In genomic region chr3:96541328-96542078, GRCm38 (mm10) we compare ENCODE assay signal across 11 mouse cellular contexts. TPM values are rescaled to one million over a fixed set of nuclear protein-coding genes. Genes with fewer than 3 reads are reported as not detected.
DNase-seq lines count a peak whose midpoint lies in the region; ATAC-seq and TF ChIP-seq lines count a peak whose summit lies in the region.
"Had no signal": no experiment of that assay in that cellular context is flagged by ENCODE, and none has a peak within 500 bp of the region (broad histone marks: within the 10 kb centered on the region; RNA-seq: fewer than 3 reads in every experiment).

No protein-coding gene starts in this region.

- intact Hi-C loops in left cerebral cortex, postnatal 4 days (cut with DNase I): loop anchor here (10.0 kb wide), 1 partner anchor 93 kb away; the partner anchor contains the start of genes Gm42957 and Pex11b

- H3K4me1 ChIP-seq in lung, postnatal 0 days (ENCODE audit: insufficient read depth, low read depth, low read length): no peaks in the 10 kb centered on the region
- 0 out of 2 replicates have a peak, but pooled peaks cover 4% of the 10 kb centered on the region for H3K4me1 ChIP-seq in hindbrain, embryonic 10.5 days (replicated peaks)

- no peak overlapping the region for H3K4me3 ChIP-seq in lung, postnatal 0 days (ENCODE audit: low read depth, low read length)
- no peak overlapping the region for H3K4me3 ChIP-seq in hindbrain, embryonic 10.5 days

- no peak for TF ChIP-seq EP300 in lung, postnatal 0 days (IDR thresholded peaks at IDR 0.05)

- TF ChIP-seq CTCF in lung, postnatal 0 days (IDR thresholded peaks at IDR 0.05): peak; percentile 57

- no peaks in the 10 kb centered on the region for H3K36me3 ChIP-seq in lung, postnatal 0 days (ENCODE audit: insufficient read depth, low read length)
- H3K36me3 ChIP-seq in hindbrain, embryonic 10.5 days: no peaks in the 10 kb centered on the region

- H3K9me3 ChIP-seq in lung, postnatal 0 days (ENCODE audit: low read length): no peaks in the 10 kb centered on the region
- no peaks in the 10 kb centered on the region for H3K9me3 ChIP-seq in hindbrain, embryonic 10.5 days

- H3K9ac ChIP-seq in lung, postnatal 0 days (replicated peaks; ENCODE audit: low read depth): no peak overlapping the region

- H3K4me2 ChIP-seq in lung, postnatal 0 days (replicated peaks; ENCODE audit: low read depth, low read length): no peak overlapping the region

- no peaks in the 10 kb centered on the region for H3K27me3 ChIP-seq in lung, postnatal 0 days (replicated peaks; ENCODE audit: insufficient read depth, low read length)
- H3K27me3 ChIP-seq in hindbrain, embryonic 10.5 days (ENCODE audit: insufficient read depth, poor library complexity, severe bottlenecking): peaks cover 14% of the 10 kb centered on the region; the same call in 1 of the 2 replicates

- peak; percentile 29 to 55 for DNase-seq in cerebellum, postnatal 10 days
- DNase-seq in cerebellum, postnatal 25 days: no peak
- DNase-seq in lung, postnatal 0 days (ENCODE audit: low spot score): peak; percentile 46
- DNase-seq in lung, postnatal 14 days: no peak
- no peak for DNase-seq in hindbrain, embryonic 10.5 days (ENCODE audit: low spot score)
- DNase-seq in retina, postnatal 1 day: peak; percentile 74
- no peak for DNase-seq in left cerebral cortex, postnatal 4 days
- no peak for DNase-seq in spleen, adult 18-20 months
- DNase-seq: cerebellum, adult 11 months; gastrocnemius, postnatal 25 days had no signal

- 25% methylated on average over 14 of the region's 14 CpGs for WGBS in lung, postnatal 0 days
- 20% methylated on average over 14 of the region's 14 CpGs for WGBS in hindbrain, embryonic 10.5 days

- no peak overlapping the region for H3K27ac ChIP-seq in lung, postnatal 0 days (ENCODE audit: low read length)
- H3K27ac ChIP-seq in hindbrain, embryonic 10.5 days: peak overlapping the region; percentile 9; the same call in 1 of the 2 replicates

- ATAC-seq in lung, postnatal 0 days: no peak

RNA-seq across cellular contexts. Expression of gene Txnip, which starts 16.3 kb away (rescaled TPM):
- 468 and 502 TPM in 2 replicates for polyA plus RNA-seq in lung, postnatal 0 days (2015; fragmentation: Nextera tagmentation; extraction: Ambion mirVana)
- polyA plus RNA-seq in hindbrain, embryonic 10.5 days (2016; fragmentation: Nextera tagmentation; extraction: Ambion mirVana): 36.3 and 38.1 TPM in 2 replicates
- total RNA-seq in left cerebral cortex, postnatal 4 days (2021): 10 to 100 TPM; 65.2 to 69.2 TPM

RNA-seq across cellular contexts. Expression of gene Hfe2, which starts 16.5 kb away (rescaled TPM):
- 0.27 and 0.35 TPM in 2 replicates for polyA plus RNA-seq in lung, postnatal 0 days (2015; fragmentation: Nextera tagmentation; extraction: Ambion mirVana)
- polyA plus RNA-seq in hindbrain, embryonic 10.5 days (2016; fragmentation: Nextera tagmentation; extraction: Ambion mirVana): 0.89 and 2.2 TPM in 2 replicates
- total RNA-seq in left cerebral cortex, postnatal 4 days (2021): 1 to 10 TPM; 1.1 TPM

RNA-seq across cellular contexts. Expression of gene Gm16253, which starts 35.3 kb away (rescaled TPM):
- 0.73 and 0.78 TPM in 2 replicates for polyA plus RNA-seq in lung, postnatal 0 days (2015; fragmentation: Nextera tagmentation; extraction: Ambion mirVana)
- polyA plus RNA-seq in hindbrain, embryonic 10.5 days (2016; fragmentation: Nextera tagmentation; extraction: Ambion mirVana): 0.55 and 0.93 TPM in 2 replicates
- total RNA-seq in left cerebral cortex, postnatal 4 days (2021): not detected
- total RNA-seq: left cerebral cortex, adult 18-20 months had no signal

RNA-seq across cellular contexts. Expression of gene Polr3gl, which starts 52.5 kb away (rescaled TPM):
- 36.7 and 43.2 TPM in 2 replicates for polyA plus RNA-seq in lung, postnatal 0 days (2015; fragmentation: Nextera tagmentation; extraction: Ambion mirVana)
- polyA plus RNA-seq in hindbrain, embryonic 10.5 days (2016; fragmentation: Nextera tagmentation; extraction: Ambion mirVana): 25.3 and 29.4 TPM in 2 replicates
- 10 to 100 TPM; 28.0 to 28.1 TPM for total RNA-seq in left cerebral cortex, postnatal 4 days (2021)

RNA-seq across cellular contexts. Expression of gene Ankrd34a, which starts 54.9 kb away (rescaled TPM):
- 0.18 and 0.37 TPM in 2 replicates for polyA plus RNA-seq in lung, postnatal 0 days (2015; fragmentation: Nextera tagmentation; extraction: Ambion mirVana)
- 0.92 and 1.5 TPM in 2 replicates for polyA plus RNA-seq in hindbrain, embryonic 10.5 days (2016; fragmentation: Nextera tagmentation; extraction: Ambion mirVana)
- total RNA-seq in left cerebral cortex, postnatal 4 days (2021): 10 to 100 TPM; 32.3 to 33.0 TPM

Comparison
In these comparisons a context has a peak if more than half of its experiments do, and no peak if none do; other contexts are left out.
1. DNase-seq: peak in cerebellum, postnatal 10 days (2 of 2), lung, postnatal 0 days (single experiment) and retina, postnatal 1 day (single experiment); none in cerebellum, postnatal 25 days (0 of 2), lung, postnatal 14 days (single experiment), hindbrain, embryonic 10.5 days (single experiment), left cerebral cortex, postnatal 4 days (single experiment) and spleen, adult 18-20 months (0 of 2).
2. RNA of gene Txnip, which starts 16.3 kb away (polyA plus RNA-seq): 468 to 502 TPM in lung, postnatal 0 days; 36.3 to 38.1 TPM in hindbrain, embryonic 10.5 days; every median in the first group is over 10 times any median in the second.